Mouse (Mus musculus): ENCODE data around the gene Gm42372.

GRCm38 (mm10) chr7:17023701-17024100 lies 40.8 kb downstream of the Gm42372 start:
- TF ChIP-seq CTCF (IDR thresholded peaks at IDR 0.05 in 2 of 3, conservative IDR thresholded peaks at IDR 0.05 in 1 of 3; ENCODE audit: control insufficient read depth in 1 of 3, insufficient read depth in 1 of 3, low read depth in 2 of 3, low read length in 3 of 3, poor library complexity in 1 of 3, severe bottlenecking in 1 of 3) = no peak
- no peak for TF ChIP-seq POLR2A (IDR thresholded peaks at IDR 0.05; ENCODE audit: control insufficient read depth in 1 of 2, insufficient read depth in 1 of 2, low read depth in 1 of 2, low read length in 2 of 2, poor library complexity in 1 of 2)

All from MEL (cell line).